Mouse (Mus musculus) right cerebral cortex, postnatal 36 days (tissue): ENCODE results near the gene Lat2.
"Not testable (repeated sequence)": the region's sequence is repeated elsewhere in the genome, so short reads cannot be mapped to it uniquely, and the experiment has no call there.

Experiments
- DNase-seq, 2 experiments: peaks; one replicate each; pipeline ENCODE4 v3.0.0; 2022; ENCODE audit warnings: low spot score in 2 of 2, mixed read lengths in 1 of 2

Lat2 gene

DNA sequence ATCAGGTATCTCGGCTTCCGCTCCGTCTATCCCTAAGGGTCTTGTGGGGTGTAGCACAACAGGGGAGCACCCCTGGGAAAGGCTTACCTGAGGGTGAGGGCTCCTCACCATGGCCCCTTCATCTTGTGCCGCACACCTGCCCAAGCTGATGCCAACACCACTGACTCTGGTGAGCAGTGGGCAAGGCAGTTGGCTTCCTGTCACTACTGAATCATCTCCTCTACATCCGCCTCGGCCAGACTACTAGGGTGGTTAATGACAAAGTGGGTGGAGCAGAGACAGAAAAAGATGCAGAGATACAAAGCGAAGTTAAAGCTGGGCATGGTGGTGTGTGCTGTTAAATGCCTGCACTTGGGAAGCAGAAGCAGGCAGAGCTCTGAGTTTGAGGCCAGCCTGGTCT lies at the start of gene Lat2:
Gene Lat2, minus strand, starts transcription at position 224 of the 400 bp plus-strand sequence.
- DNase-seq = peak in 1 of 2 experiments; percentile 44

DNA sequence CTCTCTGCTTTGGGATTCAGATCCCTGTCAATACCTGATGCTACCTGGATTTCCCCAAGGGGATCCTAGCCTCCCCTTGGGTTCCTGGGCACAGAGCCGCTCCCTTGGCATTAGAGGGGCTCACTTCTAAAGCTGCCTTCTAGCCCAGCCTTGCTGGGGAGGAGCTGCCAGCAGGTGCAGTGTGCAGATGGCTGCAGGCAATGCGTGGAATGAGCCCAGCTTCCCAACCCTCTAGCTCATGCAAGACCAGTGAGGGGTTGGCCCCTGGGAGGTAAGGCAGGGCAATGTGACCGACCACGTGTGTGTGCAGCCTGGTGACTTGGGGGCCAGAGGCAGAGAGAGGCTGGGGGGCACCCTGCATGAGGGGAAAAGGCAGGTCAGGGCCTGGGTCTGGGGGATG lies 41.9 kb upstream of the Lat2 start:
- no peak for DNase-seq

DNA sequence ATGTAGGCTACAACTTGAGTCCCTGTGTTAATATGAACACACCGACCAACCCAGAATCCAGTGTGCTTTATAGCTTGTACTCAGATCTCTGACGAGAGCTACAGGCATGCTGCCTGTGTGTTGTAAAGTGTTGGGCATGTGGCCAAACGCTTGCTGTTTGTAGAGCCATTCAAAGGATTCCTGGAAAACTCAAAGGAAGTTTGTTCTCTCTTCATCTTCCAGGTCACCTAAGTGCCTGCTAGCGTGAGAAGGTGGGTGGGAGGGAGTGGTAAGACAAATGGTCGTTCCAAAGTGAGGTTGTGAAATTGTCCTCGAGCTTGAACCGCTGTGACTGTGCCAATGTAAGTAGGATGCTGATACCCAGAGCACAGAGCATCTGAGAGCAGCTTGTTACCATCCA lies 37.2 kb upstream of the Lat2 start:
- no peak for DNase-seq

DNA sequence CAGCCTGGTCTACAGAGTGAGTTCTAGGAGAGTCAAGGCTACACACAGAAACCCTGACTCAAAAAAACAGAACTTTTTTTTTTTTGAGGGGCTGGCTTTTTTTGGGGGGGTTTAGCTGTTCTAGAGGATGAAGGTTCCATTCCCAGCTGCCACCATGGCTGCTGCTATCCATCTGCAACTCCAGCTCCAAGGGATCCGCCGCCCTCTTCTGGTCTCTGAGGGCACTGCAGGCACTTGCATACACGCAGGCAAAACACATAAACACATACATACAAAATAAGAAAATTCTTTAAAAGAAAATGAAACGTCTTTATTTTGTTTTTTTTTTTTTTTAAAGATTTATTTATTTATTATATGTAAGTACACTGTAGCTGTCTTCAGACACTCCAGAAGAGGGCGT lies 36.1 kb upstream of the Lat2 start:
- DNase-seq = no peak

DNA sequence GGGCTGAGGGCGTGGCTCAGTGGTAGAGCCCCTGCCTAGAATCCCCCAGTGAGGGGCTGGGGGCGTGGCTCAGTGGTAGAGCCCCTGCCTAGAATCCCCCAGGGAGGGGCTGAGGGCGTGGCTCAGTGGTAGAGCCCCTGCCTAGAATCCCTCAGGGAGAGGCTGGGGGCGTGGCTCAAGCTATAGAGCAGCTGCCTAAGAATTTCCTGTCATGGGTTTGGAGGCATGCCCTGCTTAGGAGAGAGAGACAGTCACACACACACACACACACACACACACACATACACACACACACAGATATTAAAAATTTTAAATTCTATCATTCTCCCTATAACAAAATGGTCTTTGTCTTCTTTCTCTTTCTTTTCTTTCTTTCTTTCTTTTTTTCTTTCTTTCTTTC lies 34.2 kb upstream of the Lat2 start:
- DNase-seq = not testable (repeated sequence)

DNA sequence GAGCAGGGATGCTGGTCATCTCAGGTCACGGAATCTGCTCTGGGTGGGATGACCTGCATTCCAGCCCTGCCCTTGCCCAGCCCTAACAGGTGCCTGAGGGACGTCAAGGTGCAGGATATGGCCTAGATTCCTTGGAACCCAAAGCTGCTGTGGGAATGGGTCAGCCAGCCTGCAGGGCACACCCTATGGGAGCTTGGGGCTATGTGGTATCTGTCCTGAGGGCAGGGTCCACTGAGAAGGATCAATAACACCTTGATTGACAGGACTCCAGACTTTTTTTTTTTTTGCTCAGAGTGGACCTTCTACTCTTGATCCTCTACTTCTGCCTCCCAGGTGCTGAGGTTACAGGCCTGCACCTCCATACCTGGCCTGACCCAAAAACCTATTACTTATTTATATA lies 32.6 kb upstream of the Lat2 start:
- no peak for DNase-seq

DNA sequence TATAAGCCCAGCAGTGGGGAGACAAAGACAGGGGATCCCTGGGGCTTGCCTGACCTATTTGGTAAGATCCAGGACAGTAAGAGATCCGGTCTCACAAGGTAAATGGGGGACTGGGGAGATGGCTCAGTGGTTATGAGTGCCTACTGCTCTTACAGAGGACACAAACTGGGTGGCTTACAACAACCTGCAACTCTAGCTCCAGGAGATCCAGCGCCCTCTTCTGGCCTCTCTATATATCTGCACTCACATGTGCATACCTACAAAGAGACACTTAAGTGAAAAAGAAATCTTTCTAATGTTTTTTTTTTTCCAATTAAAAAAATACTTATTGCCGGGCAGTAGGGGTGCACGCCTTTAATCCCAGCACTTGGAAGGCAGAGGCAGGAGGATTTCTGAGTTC lies 31.6 kb upstream of the Lat2 start:
- DNase-seq = no peak

DNA sequence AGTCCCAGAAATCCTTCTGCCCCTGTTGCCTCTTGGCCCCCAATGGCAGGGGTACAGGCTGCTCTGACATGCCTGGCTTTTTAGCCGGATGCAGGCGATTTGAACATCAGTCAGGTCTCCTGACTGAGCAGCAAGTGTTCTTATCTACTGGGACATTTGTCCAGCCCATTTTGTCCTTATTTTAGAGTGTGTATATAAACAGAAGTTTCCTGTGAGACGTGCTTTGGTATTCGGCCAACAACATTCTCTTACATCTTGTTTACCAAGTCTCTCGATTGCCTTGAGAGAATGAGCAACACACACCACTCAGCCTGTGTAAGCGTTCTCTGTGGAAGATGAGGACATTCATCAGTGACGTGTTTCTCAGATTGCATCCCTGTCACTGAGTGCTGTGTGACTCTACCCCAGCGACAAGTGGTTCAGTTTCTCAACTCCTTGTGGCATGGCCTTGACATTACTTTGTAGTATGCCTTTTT lies 29.9 kb upstream of the Lat2 start:
- DNase-seq = no peak

DNA sequence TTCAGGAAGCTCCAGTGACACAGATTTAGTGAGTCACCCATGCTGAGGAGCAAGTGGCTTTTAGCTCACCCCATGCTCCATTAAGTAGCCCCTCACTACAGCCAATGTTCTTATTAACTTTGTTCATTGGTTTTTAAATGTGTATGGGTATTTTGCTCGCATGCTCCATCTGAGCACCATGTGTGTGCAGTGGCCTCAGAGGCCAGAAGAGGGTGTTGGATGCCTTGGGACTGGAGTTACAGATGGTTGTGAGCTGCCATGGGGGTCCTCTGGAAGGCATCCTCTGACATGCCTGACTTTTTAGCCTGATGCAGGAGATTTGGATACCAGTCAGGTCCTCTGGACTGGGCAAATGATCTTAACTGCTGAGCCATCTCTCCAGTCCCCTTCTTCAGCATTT lies 29.3 kb upstream of the Lat2 start:
- DNase-seq = no peak

DNA sequence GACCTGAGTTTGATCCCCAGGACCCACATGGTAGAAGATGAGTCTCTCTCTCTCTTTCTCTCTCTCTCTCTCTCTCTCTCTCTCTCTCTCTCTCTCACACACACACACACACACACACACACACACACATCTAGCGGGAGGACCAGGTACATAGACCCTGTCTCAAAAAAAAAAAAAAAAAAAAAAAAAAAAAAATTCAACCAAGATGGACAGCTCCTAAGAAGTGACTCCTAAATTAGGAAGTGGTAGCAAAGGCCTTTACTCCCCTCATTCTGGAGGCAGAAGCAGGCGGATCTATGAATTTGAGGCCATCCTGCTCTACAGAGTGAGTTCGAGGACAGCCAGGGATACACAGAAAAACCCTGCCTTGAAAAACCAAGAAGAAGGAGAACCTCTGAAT lies 25.5 kb upstream of the Lat2 start:
- DNase-seq = no peak

DNA sequence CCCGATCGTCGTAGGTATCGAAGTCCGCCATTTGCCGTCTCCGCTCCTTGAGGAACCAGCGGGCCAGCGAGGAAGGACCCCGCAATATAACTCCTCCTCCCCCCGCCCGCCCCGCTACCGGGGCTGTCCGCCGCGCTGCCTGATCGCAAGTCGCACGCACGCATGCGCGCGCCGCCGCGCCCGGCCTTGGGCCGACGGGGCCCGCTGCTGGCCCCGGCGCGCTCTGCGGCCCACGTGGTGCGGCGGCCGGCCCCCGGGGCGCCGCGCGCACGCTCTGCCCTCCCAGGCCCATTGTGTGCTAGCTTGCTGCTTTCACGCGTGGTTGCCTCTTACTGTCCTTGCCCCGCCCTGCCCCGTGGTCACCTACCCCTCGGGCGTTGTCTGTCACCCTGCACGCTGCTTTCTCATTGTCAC lies 24.5 kb upstream of the Lat2 start, which contains the start of gene Eif4h:
Gene Eif4h, minus strand, starts transcription at position 222 of the 414 bp plus-strand sequence.
- DNase-seq = peak; percentile 92 to 93

DNA sequence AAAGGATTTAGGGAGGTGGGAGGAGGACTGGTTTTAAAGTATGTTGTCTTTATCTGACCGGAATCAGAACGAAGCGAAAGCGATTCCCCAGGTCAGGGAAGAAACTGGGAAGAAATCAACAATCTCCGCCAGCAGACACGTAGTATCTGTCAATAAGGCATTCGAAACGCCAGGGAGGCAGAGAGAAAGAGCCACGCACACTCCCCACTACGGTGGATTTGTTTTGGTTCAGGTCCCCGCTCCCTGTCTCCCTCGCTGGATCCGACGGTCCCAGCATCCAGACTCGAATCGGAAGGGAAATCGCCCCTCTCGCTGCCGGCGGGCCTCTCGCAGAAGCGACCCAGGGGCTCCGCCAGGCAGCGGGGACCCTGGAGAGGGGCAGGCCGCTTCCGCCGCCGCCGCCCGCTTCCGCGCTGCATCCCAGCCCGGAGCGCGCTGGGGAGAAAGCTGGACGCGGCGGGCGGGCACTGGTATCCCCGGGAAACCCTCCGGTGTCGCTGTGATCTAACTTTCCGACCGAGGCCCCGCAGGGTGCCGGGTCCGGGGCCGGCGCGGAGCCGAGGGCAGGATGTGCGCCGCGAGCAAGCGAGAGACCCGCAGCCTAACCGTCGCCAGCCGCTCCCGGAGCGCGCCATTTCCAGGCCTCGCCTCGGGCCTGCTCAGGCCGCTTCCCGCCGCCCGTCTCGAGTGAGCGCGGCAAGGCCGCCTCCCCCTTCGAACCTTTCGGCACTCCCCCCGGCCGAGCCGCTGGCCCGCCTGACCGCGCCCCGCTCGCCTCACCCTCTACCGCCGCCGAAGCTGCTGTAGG lies 23.8 kb upstream of the Lat2 start:
- no peak for DNase-seq

DNA sequence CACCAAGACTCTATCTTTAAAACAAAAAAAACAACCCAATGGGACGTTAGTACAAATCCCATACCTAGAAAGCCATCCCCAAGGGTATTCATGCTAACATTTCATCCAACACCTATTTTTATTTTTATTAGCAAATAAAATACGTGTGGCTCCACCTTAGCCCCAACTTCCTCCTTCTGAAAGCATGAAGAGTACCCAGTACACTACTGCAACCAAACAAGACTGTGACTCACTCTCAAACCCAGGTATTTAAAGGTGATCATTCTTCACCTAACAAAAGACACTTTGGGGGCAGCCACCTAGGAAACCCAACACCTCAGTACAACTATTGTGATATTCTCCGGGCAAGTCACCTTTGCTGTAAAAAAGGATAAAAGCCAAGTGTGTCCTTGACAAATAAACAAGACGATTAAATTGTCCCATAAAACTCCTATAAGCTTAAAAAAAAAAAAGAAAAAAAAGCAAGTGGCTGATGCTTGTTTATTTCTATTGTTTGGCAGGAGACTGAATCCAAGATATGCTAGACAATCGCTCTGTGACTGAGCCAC lies 23.1 kb upstream of the Lat2 start:
- DNase-seq = no peak

DNA sequence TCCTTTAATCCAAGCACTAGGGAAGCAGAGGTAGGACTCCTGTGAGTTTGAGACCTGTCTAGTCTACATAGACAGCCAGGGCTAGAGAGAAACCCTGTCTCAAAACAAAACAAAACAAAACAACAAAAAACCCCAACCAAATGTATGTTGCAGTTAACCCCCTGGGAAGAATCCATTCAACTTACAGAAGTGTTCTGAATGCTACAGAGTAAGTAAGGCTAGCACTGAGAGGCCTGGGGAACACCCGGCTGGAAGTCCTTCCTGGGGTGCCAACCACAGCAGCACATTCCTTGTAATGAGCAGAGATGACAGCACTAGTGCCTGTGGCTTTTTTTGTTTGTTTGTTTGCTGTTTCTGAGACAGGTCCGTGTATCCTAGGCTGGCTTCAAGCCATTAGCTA lies 18.0 kb upstream of the Lat2 start:
- DNase-seq = no peak

DNA sequence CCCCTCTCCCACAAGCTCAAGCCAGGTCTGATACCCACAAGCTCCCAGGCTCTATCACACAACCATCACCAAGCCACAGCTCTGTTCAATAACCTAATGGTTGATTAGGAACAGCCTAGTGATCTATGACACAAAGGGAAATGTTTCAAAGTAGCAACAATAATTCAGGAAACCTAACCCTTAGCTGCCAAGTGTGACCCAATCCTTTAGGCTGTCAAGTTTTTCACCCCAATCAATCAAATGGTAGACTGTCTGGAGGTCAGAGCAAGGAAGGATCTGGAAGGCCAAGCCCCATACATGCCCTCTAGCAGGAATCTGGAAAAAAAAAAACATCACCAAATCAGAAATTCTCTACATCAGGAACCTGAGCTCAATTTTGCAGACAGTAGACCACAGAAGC lies 16.0 kb upstream of the Lat2 start:
- DNase-seq = no peak

DNA sequence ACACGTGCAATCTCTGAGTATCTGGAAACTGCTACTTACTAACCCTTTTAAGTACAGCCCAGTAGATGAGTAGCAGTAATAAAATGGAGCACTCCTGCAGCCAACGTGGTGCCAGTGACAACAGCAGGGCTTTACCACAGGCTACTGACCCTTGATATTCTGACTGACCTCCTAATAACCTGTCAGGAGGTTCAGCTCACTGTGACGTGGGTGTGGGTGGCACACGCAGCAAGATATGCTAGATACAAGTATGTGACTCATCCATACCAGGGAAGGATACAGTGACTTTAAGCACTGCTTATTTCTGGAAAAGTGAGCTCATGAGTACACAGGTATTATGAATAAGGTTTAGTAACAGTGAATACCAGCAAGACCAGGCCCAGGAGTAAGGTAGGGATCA lies 14.7 kb upstream of the Lat2 start:
- no peak for DNase-seq

DNA sequence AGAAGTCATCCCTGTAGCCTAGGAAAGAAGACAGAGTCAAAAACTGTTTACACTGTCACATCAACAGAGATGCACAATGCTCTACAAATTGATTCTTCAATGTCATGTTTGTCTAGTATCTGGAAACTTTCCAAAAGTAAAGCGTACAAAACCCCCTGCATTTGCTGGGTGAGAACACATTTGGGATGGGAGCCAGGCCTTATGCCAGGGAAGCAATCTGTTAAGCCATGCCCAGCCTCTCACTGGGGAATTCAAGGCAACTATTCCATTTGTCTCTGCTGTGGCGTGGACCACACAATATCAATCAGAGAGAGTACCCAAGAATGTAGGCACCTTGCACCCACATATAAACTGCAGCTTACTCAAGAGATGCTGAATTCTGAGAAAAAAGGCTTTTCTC lies 7.2 kb upstream of the Lat2 start:
- DNase-seq = no peak

DNA sequence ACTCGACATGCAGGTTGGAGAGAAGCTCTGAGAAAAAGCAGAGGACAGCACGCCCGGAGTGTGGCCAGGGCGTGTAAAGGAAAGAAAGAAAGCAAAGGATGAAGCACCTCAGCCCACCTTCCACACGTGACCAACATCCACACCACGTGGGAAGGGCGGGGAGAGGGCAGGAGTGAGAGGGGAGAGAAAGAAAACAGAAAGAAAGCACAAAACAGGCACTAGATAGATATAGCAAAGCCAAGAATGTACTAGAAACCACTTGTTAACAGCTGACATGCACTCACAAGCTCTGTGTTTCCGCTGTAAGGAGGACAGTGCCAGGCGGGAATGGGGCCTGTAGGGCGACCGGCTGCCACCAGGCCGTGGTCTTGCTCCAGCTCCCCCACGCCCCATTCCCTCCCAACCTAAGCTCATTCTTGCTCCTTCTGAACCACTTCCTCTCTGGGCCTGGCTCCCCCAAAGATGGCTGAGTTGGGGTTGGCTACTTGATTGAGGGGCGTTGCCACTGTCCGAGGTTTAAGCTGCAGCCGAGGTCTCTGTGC lies 6.3 kb upstream of the Lat2 start:
- DNase-seq = no peak

DNA sequence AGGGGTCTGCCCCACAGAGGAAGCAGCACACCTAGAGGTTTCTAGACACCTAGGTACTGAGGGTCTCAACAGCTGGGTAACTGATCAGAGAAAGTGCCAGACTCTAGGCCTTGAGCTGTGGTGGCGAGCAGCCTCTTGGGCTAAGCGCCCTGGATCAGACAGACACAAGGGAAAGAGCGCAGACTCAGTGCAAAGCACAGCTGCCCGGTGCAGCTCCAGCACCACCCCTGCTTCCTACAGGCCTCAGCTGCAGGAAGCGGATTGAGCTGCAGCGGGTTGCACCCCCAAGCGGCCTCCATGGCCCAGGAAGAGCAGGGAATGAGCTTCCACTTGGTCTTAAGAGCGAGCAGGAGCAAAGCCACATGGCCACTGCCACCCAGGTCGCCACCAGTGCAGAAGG lies 5.6 kb upstream of the Lat2 start:
- DNase-seq = no peak

DNA sequence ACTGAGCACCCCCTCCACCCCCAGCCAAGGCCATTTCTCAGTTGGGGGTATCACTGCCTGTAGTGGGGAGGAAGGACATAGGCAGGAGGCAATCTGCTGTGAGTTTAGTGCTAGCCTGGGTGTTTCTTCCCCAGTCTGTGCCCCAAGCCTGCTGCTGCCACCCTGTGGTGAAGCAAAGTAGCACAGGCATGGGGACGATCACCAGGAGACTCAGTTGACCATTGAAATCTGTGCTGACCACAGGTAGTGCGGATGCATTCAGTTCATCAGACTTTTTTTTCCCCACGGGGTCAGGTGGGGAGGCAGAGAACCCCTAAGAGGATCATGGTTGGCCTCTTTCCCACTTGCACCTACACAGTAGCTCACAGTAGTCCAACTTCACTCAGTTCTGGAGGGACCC lies 2.2 kb upstream of the Lat2 start:
- DNase-seq = peak; percentile 29 to 42

DNA sequence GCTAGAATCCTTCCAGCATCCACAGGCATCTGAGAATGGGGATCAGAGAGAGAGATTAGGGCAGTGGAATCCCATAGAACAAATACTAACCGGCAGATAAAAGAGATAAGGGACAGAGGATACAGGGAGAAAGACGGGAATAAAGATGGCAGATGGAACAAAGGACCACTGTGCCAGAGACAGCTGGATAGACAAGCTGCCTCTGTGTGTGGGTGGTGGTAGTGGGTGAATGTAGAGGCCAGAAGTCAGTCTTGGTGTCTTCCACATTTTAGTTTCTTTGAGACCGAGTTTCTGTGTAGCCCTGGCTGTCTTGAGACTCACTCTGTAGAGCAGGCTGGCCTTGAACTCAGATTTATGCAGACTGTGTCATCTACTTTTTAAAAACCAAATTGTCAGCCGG lies 955 bp upstream of the Lat2 start:
- no peak for DNase-seq

DNA sequence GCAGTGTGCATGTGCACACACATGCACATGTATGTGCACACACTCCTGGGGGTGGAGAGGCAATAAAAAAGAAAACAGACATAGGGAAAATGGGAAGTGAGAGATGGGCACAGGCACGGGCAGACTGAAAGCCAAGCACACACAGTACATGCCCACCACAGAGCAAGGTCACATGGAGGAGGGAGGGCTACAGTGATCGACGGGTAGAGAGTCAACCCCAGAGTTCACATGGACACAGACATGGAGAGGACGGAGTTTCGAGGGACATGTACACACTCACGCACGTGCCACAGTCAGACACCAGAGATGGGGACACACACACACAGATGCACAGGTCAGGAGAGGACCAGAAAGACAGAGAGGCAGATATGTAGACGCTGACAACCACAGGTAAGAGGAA lies 555 bp upstream of the Lat2 start:
- no peak for DNase-seq

DNA sequence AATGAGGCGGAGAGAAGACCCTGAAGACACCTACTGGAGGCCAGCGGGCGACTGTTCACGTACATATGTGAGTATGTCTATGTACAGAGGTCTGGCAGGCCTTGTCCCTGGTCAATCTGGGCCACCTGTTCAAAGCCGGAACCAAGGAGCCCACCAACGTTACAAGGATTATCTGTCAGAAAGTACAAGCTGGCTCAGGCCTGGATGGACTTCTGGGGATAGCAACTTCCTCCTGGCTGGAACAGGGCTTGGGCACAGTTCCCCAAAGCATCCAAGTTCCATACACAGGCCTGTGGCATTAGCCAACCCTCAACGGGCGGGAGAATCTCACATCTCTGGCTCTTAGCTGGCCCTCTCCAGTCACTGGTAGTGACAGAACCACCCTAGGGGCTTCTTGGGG lies 529 bp downstream of the Lat2 start:
- DNase-seq = no peak
